Mouse (Mus musculus): ENCODE measurements at regions not wholly inside any gene's neighbourhood (a gene's known extent, or its start where the extent isn't known, plus 50 kb on each side); places are given as distances from the start of the nearest gene placed in this dataset.
"Not testable (repeated sequence)": the region's sequence is repeated elsewhere in the genome, so short reads cannot be mapped to it uniquely, and the experiment has no call there.

DNA sequence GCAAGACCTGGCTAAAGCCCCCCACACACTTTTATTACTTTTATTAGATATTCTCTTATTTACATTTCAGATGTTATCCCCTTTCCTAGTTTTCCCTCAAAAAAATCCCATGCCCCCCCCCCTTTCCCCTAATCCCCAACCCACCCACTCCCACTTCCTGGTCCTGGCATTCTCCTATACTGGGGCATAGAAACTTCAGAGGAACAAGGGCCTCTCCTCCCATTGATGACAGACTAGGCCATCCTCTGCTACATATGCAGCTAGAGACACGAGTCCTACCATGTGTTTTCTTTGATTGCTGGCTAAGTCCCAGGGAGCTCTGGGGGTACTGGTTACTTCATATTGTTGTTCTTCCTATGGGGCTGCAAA lies 116.8 kb downstream of the Rfpl4b start:
- H3K9me3 ChIP-seq (replicated peaks); H3K4me1 ChIP-seq (replicated peaks); H3K9ac ChIP-seq; H3K36me3 ChIP-seq; H3K27me3 ChIP-seq; H3K4me3 ChIP-seq (replicated peaks); ATAC-seq (ENCODE audit: low read depth); H3K4me2 ChIP-seq; DNase-seq; H3K27ac ChIP-seq: not testable (repeated sequence)
- WGBS (ENCODE audit: insufficient replicate concordance), result 44% methylated on average over 1 of the region's 1 CpGs

DNA sequence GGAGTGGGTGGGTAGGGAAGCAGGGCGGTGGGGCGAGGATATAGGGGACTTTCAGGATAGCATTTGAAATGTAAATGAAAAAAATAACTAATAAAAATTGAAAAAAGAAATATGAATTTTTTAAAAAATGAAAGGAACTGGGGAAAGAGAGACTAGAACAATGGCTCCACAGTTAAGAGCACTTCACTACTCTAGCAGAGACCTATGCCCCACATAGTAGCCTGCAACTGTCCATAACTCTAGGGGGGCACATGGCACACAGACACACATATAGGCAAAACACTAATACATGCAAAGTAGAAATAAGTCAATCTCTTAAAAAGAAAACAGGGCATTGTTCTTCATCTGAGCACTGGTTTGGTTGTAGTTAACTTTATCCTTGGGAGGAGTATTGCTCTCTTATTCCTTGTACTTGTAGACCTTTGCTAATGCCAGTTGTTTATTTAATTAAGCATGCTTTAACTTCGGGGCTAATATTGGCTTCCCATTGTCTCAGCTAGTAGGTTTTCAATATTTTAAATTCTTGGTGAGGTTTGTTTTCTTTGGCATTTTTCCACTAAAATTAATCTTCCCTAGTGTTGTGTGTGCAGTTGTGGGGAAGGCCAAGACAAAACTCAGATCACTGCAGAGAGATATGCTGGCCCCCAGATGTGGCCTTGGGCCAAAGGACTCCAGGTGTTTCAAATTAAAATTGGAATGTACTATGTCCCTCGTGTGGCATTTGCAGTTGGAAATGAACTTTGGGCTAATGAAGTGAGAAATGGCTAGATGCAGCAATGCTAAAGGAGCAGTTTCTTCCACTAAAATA lies 117.4 kb downstream of the Rfpl4b start:
- Histone ChIP-seq H3K9ac (no peak overlapping the region), H3K36me3 (no peaks in the 10 kb centered on the region), H3K27ac (no peak overlapping the region), H3K4me1 (replicated peaks) (no peaks in the 10 kb centered on the region), H3K4me2 (no peak overlapping the region), H3K27me3 (no peaks in the 10 kb centered on the region), H3K9me3 (replicated peaks) (no peaks in the 10 kb centered on the region), H3K4me3 (replicated peaks) (no peak overlapping the region)
- DNase-seq (no peak), ATAC-seq (ENCODE audit: low read depth) (no peak)
- 53% methylated on average over 4 of the region's 4 CpGs for WGBS (ENCODE audit: insufficient replicate concordance)

DNA sequence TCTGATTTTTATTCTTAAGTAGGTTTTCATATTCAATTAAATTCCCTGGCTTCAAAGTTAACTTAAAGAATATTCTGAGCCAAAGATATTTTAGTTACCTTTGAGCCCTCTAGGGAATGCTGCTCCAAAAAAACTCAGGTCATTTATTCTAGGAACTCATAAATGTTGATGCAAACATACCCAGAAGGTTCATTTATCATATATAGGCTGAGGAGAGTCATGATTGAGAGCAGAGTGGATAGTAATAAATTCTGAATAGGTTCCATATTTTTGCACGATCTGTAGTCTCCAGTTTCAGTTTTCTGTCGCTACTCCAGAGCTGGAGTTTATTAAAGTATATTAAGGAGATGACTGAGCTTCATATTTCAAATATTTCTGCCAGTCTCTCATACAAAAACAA lies 144.1 kb downstream of the Rfpl4b start:
- Histone ChIP-seq H3K4me2 (no peak overlapping the region), H3K4me3 (replicated peaks) (no peak overlapping the region), H3K36me3 (no peaks in the 10 kb centered on the region), H3K9me3 (replicated peaks) (no peaks in the 10 kb centered on the region), H3K9ac (no peak overlapping the region), H3K4me1 (replicated peaks) (no peaks in the 10 kb centered on the region), H3K27me3 (no peaks in the 10 kb centered on the region), H3K27ac (no peak overlapping the region)
- DNase-seq (no peak), ATAC-seq (ENCODE audit: low read depth) (no peak)
- WGBS (ENCODE audit: insufficient replicate concordance), result 55% methylated on average over 2 of the region's 2 CpGs

DNA sequence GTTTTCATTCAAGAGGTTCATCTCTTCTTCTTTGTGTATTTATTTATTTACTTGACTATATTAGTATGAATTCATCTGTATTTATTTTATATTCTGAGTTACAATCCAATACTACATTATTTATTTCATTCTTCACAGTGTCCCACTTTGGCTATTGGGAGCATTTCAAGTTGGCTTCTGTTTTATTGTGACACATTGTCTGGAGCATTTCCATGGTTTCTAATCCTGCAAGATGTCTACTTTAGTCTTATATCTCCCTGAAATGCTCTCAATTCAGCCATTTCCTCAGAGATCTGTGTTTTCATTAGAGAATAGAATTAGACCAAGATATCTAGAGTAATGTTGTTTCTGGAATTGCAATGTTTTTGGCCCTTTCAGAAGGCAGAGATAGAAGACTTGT lies 153.0 kb downstream of the Rfpl4b start:
- Histone ChIP-seq H3K27ac (no peak overlapping the region), H3K36me3 (no peaks in the 10 kb centered on the region), H3K9me3 (replicated peaks) (no peaks in the 10 kb centered on the region), H3K4me2 (no peak overlapping the region), H3K4me1 (replicated peaks) (no peaks in the 10 kb centered on the region), H3K4me3 (replicated peaks) (no peak overlapping the region), H3K27me3 (no peaks in the 10 kb centered on the region), H3K9ac (no peak overlapping the region)
- ATAC-seq (ENCODE audit: low read depth) (no peak), DNase-seq (no peak)

DNA sequence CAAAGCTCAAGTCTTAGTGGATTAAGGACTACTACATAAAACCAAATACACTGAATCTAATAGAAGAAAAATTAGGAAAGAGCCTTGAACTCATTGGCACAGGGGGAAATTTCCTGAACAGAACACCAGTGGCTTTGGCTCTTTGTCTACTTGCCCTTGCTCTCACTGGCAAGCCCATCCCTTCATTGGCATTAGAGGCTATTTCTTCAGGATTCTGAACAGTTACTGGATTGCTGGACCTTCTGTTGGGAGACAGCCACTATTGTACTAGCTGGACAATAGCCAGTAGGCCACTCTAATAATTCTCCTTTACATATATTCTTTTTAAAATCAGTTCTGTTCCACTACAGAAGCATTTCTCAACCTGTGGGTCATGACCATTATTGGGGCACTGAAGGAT lies 153.7 kb downstream of the Rfpl4b start:
- no peak for ATAC-seq (ENCODE audit: low read depth)
- H3K36me3 ChIP-seq, result no peaks in the 10 kb centered on the region
- no peak for DNase-seq

DNA sequence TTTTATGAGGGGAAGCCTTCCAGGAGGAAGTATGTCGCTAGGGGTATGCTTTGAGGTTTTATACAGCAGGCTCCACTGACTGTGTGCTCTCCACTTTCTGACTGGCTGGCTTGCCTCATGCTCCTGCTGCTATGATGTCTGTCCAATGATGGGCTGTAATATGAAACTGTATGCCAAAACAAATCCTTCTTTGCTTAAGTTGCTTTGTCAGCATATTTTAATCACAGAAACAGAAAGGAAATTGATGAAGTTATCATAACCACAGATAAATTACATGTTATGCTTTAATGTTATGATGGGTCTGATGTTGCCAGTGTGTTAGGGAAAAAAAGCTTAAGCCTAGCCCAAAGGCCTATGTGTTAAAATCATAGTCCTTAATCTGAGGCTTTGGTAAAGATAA lies 185.9 kb downstream of the Rfpl4b start:
- ATAC-seq (ENCODE audit: low read depth) (no peak), DNase-seq (no peak)
- no peak overlapping the region for H3K4me2 ChIP-seq
- no peaks in the 10 kb centered on the region for H3K27me3 ChIP-seq
- H3K9me3 ChIP-seq (replicated peaks), result no peaks in the 10 kb centered on the region
- 67% methylated on average over 1 of the region's 1 CpGs for WGBS (ENCODE audit: insufficient replicate concordance)
- no peak overlapping the region for H3K27ac ChIP-seq
- no peaks in the 10 kb centered on the region for H3K4me1 ChIP-seq (replicated peaks)
- H3K9ac ChIP-seq, result no peak overlapping the region
- H3K36me3 ChIP-seq, result no peaks in the 10 kb centered on the region
- no peak overlapping the region for H3K4me3 ChIP-seq (replicated peaks)

More for the DNA sequence above, 153.7 kb downstream of the Rfpl4b start:
- H3K4me1 ChIP-seq (replicated peaks), result no peaks in the 10 kb centered on the region
- H3K9me3 ChIP-seq (replicated peaks), result no peaks in the 10 kb centered on the region
- H3K27ac ChIP-seq, result no peak overlapping the region
- H3K4me2 ChIP-seq, result no peak overlapping the region
- no peaks in the 10 kb centered on the region for H3K27me3 ChIP-seq
- no peak overlapping the region for H3K4me3 ChIP-seq (replicated peaks)
- no peak overlapping the region for H3K9ac ChIP-seq

DNA sequence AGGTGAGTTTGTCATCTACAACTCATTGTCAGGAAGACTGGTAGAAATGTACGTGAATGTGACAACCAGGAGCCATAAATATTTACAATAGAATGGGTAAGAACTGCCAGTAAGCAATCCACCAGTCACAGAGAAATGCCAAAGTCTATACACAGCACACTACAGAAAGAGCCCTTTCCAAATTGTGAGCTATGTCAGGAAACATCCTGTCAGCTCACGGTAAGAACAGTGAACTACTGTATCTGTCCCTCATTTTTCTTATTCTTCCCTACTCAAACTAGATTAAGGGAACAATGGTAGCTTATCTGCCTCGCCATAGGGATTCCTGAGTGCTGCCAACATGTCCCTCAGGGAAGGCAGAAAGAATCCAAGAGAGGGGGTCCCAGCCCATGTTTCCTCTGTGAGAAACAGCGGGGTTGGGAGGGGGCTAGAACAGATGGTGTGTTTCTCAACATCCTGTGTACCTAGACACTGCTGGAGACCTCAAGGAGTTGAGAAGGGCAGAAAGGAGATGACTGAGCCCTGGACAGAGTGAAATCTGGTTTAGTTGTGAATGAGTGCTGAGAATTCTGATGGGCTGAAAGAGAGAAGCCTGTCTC lies 191.6 kb downstream of the Rfpl4b start:
- Histone ChIP-seq H3K9ac (no peak overlapping the region), H3K36me3 (no peaks in the 10 kb centered on the region), H3K4me1 (replicated peaks) (no peaks in the 10 kb centered on the region), H3K4me2 (no peak overlapping the region), H3K4me3 (replicated peaks) (no peak overlapping the region), H3K27ac (no peak overlapping the region), H3K9me3 (replicated peaks) (no peaks in the 10 kb centered on the region), H3K27me3 (no peaks in the 10 kb centered on the region)
- DNase-seq, result no peak
- no peak for ATAC-seq (ENCODE audit: low read depth)
- WGBS (ENCODE audit: insufficient replicate concordance), result 44% methylated on average over 4 of the region's 4 CpGs

DNA sequence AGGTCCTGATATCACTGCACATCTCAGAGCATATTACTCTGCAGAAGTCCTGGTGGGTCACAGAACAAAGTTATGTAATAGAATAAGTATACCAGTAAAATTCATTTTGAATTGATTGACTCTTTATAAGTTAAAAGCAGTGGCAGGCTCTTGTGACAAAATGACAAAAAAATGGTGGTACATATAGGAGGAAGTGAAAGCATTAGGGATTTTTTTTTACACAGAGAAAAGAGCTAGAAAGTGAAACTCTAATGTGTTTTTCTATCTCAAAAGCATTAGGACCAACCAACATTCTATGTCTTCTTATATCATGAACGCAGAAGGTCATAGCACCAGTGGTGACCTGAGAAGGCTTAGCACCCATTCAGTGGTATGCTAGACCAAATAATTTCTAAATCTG lies 198.2 kb downstream of the Rfpl4b start:
- Histone ChIP-seq H3K36me3 (no peaks in the 10 kb centered on the region), H3K4me3 (replicated peaks) (no peak overlapping the region), H3K27ac (no peak overlapping the region), H3K9me3 (replicated peaks) (no peaks in the 10 kb centered on the region), H3K4me1 (replicated peaks) (no peaks in the 10 kb centered on the region), H3K4me2 (no peak overlapping the region), H3K9ac (no peak overlapping the region), H3K27me3 (no peaks in the 10 kb centered on the region)
- DNase-seq, result no peak
- WGBS (ENCODE audit: insufficient replicate concordance), result 50% methylated on average over 1 of the region's 1 CpGs
- ATAC-seq (ENCODE audit: low read depth), result no peak

DNA sequence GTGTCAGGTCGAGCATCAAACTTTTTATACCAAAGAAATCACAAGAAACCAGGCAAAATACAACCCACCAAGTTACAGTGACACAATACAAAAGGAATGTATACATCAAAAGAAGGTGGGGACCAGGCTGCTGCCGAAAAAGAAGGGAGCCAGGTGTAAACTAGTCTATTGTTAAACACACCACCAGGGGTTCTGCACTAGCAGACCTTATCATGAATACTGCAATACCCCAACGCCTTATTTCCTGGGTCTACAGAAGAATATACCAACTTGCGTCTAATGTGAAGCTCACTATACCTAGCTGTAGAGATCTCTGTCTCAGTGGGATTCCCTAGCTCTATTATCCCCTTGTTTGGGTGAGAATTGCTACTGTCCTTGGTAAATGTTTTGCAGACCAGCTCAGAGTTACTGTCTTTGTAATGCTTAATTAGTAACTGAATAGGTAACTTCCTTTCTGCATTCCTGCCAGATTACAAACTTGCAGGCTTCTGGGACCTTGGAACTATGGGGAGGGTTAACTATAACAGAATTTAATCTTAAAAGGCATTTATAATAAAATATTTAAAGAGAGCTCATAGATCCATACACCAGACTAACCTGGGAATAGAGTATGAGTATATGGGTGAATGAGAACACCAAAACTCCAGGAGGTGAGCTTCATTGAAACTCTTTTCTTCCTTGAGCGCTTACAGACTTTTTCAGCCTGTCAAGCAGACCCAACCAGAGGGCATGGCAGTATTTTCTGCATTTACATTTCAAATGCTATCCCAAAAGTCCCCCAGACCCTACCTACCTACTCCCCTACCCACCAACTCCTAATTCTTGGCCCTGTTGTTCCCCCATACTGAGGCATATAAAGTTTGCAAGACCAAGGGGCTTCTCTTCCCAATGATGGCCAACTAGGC lies 211.7 kb downstream of the Rfpl4b start:
- Histone ChIP-seq H3K27ac (no peak overlapping the region), H3K9me3 (replicated peaks) (no peaks in the 10 kb centered on the region), H3K4me3 (replicated peaks) (no peak overlapping the region), H3K9ac (no peak overlapping the region), H3K4me1 (replicated peaks) (no peaks in the 10 kb centered on the region), H3K27me3 (no peaks in the 10 kb centered on the region), H3K4me2 (no peak overlapping the region), H3K36me3 (no peaks in the 10 kb centered on the region)
- WGBS (ENCODE audit: insufficient replicate concordance), result 56% methylated on average over 5 of the region's 5 CpGs
- DNase-seq (no peak), ATAC-seq (ENCODE audit: low read depth) (no peak)

DNA sequence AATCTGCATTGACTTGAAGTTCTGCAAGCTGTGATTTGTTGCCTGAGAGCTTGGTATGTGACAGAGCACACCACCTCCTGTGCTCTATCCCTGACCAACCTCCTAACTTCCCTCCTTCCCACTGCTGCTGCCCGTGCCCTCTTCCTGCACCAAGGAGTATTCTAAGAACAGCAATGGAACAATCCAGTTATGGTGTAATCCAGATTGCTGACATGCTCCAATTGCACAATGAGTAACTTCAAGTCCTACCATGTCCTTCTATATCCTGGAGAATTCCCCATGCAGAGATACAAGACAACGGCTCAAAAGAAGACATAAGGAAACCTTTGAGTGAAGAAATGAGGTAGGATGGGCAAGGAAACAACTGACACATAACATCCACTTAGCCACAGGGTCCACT lies 235.5 kb downstream of the Rfpl4b start:
- H3K27me3 ChIP-seq, result no peaks in the 10 kb centered on the region
- H3K9ac ChIP-seq, result no peak overlapping the region
- WGBS (ENCODE audit: insufficient replicate concordance), result 53% methylated on average over 2 of the region's 2 CpGs
- H3K4me2 ChIP-seq, result no peak overlapping the region
- H3K4me1 ChIP-seq (replicated peaks), result no peaks in the 10 kb centered on the region
- no peak for ATAC-seq (ENCODE audit: low read depth)
- no peaks in the 10 kb centered on the region for H3K9me3 ChIP-seq (replicated peaks)
- H3K4me3 ChIP-seq (replicated peaks), result no peak overlapping the region
- H3K27ac ChIP-seq, result no peak overlapping the region
- no peak for DNase-seq
- H3K36me3 ChIP-seq, result no peaks in the 10 kb centered on the region

DNA sequence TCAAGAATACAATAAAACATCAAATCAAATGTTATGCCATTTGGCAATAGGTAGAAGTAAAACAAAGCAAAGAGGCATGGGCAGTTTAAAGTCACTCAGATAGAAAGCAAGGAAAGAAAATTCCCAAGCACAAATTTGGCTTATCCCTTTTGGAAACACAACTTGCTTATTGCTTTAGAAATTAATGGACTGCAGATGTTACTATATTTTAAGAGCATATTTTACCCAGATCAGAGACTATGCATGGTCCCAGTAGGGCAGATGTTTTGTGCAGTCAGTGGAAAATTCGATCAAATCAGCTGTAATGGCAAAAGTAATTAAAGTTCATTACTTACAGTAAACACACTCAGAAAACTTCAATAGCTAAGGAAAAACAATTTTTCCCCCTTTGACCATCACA lies 245.9 kb downstream of the Rfpl4b start:
- H3K36me3 ChIP-seq, result no peaks in the 10 kb centered on the region
- DNase-seq (no peak), ATAC-seq (ENCODE audit: low read depth) (no peak)
- H3K9me3 ChIP-seq (replicated peaks), result no peaks in the 10 kb centered on the region
- H3K4me2 ChIP-seq, result no peak overlapping the region
- no peak overlapping the region for H3K9ac ChIP-seq
- no peaks in the 10 kb centered on the region for H3K4me1 ChIP-seq (replicated peaks)
- H3K27ac ChIP-seq, result no peak overlapping the region
- no peak overlapping the region for H3K4me3 ChIP-seq (replicated peaks)
- no peaks in the 10 kb centered on the region for H3K27me3 ChIP-seq
- 37% methylated on average over 1 of the region's 1 CpGs for WGBS (ENCODE audit: insufficient replicate concordance)
